Mouse (Mus musculus): ENCODE results near the gene Nsun7.
A peak's percentile ranks its signal among the peaks of the same experiment; 100 is the strongest.
"Not testable (repeated sequence)": the region's sequence is repeated elsewhere in the genome, so short reads cannot be mapped to it uniquely, and the experiment has no call there.

Gene Nsun7

DNA sequence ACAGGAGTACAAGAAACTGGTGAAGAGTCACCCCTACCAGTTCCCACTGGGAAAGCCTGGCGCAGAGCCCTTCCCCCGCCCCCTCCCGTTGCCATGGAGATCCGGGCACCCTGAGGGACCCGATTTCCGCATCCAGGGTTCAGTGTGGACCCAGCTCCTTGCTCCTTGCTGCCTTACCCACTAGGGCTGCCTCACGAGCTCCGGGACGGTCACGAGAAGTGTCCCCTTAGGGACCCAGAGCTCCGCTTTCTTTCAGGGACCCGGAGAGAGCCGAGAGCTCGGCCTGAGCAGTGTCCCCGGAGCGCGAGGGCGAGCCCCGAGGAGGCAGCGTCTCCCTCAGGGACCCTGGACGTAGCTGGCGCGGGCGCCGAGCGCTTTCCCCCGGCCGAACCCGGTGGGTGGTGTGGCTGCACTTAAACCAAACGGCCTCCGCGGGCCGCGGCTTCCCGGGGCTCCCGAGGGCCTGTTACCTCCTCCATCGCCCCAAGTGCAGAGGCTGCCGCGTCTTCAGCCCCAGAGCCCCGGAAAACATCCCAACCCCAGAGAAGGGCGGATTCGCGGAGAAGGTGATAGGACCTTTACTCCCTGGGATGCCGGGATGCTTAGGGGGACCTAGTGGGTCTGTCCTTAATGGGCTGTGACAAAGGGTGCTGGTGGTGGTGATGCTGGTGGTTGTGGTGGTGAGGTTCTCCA, at the start of gene Nsun7:
Nsun7 (plus strand) TSS at position 142 of the 693 bp plus-strand sequence.
- peak; percentile 41 for DNase-seq (ENCODE audit: low read depth, low spot score)

DNA sequence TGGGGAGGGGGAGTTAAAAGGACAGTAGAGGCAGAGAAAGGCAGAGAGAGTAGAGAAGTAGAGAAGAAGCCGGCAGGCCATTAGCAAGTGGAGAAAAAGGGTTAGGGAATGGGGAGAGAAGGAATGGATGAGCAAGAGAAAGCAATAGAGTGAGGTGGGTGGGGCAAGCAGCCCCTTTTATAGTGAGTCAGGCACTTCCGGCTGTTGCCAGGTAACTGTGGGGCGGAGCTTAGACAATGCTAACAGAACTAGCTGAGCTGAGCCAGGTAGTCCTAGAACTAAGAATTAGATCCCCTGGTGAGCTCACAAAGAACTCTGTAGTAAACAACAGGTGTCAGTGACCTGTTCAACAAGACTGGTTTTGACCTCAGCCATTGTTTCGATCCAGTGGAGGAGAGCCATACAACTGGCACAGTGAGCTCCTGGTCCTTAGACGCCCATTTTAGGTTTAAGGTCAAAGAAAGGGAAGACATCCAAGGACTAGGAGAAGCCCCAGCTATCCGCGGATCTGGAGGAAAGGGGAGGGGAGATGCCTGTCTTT, 45.2 kb upstream of the Nsun7 start:
- no peak for DNase-seq (ENCODE audit: low read depth, low spot score)

DNA sequence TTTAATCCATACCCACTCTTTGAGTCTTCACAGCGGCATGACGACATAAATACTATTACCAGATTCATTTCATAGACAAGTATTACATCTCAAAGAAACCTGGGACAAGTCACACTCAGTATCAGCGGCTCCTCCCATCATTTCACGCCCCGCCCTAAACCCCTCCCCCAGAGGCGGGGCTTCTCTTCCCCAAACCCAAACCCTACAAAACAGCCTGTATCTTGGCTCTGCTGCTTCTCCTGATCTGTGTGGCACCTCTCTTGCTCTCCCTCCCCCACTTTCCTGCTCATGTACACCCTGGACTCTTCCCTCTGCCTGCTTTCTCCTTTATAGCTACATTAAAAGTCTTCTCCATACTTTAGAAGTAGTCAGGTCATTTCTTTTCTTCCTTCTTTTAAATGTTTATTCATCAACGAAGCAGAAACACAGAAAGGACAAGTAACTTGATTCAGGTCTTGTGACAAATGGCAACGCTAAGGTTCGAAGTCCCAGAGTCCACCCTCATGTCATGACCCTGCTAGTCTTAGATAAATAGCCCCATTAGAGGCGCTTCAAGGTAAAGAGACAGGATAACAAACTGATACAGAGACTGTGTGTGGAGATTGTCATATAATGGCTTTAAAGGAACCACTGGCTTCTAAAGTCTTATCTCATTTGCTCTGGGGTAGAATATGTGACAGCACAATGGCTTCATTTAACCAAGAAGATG, 44.0 kb upstream of the Nsun7 start:
- no peak for DNase-seq (ENCODE audit: low read depth, low spot score)

DNA sequence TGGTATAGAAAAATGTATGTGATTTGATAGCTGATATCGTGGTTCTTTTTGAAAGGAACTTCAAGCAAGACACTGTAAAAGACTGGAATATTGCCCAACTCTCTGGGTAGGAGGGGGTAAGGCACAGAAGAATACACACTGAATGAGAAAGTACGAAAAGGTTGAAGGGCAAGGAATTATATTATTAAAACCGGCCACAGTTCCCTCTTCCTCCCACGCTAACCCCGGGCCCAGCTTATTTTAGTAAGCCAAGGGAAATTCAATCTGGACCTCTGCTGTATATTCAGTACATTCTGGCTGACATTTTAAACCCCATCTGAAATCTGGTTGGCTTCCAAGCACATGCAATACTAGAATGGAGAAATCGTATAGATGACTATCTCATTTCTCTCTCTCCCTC, 40.0 kb upstream of the Nsun7 start:
- DNase-seq (ENCODE audit: low read depth, low spot score): no peak

DNA sequence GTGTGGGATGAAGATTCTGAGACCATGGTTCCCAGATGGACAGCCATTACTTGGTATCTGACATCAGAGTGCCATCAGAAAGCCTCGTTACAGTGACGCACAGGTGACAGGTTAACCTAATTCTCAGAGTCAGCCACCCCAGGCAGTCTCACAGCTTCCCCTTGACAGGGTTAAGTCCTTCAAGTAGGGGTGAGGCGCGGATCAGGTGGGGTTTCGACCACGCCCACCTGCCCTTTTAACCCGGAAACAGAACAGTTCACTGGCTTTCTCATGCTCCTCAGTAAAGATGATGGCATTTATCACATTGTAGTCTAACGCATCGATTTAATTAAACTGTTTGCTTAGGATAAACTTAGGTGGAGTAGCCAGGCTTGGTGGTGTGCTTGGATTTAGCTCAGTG, 39.1 kb upstream of the Nsun7 start:
- DNase-seq (ENCODE audit: low read depth, low spot score): no peak

DNA sequence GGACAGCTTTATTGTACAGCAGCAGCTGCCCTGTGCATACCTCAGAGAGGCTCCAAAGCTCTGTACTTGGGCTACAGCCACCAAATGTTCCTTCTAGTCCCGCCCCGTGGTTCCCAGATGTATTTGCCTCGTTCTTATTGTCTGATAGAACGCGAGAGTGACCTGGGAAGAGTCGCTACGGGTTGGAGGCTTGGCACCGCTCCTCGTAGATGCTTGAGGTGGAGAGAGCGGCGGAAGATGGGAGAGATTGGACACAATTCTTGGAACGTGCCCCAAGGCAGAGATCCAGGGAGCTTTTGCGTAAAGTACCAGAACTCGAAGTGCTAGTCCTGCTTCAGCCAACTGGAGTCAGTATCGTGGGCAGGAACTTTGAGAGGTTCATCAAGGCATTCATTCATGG, 36.8 kb upstream of the Nsun7 start:
- no peak for DNase-seq (ENCODE audit: low read depth, low spot score)

DNA sequence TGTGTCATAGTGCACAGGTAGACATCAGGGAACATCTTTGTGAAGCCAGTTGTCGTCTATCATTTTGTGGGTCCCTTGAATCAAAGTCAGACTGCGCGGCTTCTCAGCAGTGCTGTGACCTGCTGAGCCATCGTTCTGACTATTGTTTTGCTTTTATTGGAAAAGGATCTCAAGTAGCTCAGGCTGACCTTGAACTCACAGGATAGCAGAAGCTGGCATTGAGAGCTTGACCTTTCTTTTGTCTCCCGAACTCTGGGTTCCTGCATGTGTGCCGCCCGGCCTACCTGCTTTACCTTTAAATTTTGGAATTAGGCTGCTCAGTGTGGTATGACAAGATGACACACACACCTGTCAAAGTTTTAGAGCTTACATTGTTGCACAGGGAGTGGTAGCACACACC, 33.2 kb upstream of the Nsun7 start:
- DNase-seq (ENCODE audit: low read depth, low spot score): no peak

DNA sequence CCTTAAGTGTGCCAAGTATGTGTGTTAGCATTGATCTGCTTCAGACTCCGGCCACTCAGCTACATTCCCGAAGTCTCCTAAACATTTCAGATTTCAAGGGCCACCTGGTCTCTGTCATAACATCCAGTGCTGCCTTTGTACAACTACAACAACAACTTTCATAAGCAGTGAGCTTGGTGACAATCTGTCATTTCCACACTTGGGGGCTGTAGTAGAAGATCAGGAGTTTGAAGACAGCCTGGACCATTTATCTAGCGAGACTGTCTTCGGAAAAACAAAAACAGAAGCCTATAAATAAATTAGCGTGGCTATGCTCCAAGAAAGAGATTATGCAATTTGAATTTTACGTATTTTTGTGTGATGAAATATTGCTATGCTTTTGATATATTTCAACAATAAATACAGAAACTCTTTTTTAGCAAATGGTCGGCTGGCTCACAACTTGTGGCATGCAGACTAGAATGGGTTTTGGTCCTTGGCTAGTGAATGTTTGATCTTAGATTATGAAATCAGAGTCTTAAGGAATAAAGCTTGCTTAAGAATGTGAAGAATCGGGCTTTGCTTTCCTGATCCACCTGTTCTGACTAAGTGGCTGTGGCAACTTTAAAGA, 27.9 kb upstream of the Nsun7 start:
- no peak for DNase-seq (ENCODE audit: low read depth, low spot score)

DNA sequence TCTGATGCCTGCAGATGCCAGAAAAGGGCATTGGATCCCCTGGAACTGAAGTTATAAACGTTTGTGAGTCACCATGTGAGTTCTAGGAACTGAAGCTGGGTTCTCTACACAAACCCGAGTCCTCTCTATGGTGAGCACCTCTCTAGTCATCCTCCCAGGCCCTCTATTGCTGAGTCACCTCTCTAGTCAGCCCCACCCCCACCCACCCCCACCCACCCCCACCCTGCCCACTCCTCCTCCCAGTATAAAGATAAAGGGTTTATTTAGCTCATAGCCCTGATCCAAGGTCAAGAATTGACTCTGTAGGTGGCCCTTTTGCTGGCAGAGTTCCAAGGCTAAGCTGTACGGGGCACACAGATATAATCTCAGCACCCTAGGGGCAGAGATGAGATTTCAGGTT, 27.2 kb upstream of the Nsun7 start:
- no peak for DNase-seq (ENCODE audit: low read depth, low spot score)

DNA sequence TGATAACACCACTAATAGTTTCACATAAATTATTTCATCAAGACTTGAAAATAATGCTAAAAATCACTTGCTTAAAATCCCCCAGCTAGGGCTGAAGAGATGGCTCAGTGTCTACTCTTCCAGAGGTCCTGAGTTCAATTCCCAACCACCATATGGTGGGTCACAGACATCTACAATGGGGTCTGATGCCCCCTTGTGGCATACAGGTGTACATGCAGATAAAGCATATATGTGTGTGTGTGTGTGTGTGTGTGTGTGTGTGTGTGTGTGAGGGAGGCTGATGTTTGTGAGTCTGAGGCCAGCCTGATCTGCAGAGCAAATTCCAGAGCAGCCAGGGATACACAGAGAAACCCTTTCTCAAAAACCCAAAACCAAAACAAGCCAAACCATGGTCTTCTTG, 17.8 kb upstream of the Nsun7 start:
- DNase-seq (ENCODE audit: low read depth, low spot score): no peak

DNA sequence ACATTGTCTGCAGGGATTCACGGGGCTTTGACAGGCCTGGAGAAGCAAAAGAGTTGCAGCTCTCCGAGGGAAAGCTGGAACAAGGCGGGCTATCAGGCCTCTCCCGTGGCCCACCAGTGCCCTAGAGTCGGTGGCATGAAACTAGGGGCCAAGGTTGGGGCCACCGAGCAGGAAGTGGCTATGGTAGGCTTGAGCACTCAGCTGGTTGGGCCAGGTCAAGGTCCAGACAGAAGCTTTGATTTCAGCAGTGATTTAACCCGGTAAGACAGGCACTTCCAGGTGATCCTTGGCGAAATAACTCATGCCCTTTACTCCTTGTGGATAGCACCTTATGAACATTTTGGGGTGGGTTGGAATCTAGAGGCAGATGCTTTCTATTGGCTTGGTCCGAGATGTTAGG, 16.2 kb upstream of the Nsun7 start:
- DNase-seq (ENCODE audit: low read depth, low spot score): no peak

DNA sequence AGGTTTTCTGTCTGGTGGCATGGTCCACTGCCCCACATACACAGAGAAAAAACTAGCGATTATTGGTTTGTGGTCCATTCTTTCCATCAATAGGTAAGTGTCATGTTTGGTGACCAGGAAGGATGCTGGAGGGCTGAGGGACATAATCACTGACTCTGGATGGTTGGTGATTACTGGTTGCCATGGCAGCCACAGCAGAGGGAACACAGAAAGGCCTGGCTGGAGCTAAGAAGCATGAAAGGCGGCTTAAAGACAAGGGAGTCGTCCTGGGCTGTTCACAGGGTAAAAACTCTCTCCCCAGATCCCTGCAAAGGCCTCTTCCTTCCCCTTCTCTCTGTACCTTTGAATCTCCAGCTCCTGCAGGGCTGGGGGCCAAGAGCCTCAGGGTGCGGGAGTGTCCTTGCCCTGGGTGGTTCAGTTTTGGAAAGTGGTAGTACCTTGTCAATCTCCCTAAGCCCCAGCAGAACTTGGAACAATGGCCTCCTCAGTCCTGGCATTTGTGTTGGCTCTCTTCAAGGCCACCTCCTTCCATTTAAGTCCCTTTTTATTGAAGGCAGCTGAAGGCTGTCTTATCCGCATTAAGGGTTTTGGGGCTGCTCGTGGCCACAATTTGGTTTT, 15.5 kb upstream of the Nsun7 start:
- no peak for DNase-seq (ENCODE audit: low read depth, low spot score)

DNA sequence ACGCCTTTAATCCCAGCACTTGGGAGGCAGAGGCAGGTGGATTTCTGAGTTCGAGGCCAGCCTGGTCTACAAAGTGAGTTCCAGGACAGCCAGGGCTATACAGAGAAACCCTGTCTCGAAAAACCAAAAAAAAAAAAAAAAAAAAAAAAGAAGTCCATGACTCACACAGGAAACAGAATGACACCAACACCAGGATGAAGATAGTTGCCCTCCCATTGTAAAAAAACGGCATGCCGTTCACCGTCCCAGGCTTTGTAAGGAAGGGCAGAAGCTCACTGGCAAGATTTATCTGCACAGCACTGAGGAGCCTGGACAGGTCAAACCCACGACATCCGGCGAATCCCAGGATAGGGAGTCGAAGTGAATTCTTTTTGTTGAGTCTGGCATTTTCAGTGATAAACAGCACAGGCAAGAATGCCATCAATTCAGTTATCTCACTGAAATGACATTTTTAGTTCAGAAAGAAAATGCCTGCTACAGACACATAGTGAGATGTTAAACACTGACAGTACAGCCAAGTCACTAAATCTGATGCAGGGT, 13.7 kb upstream of the Nsun7 start:
- no peak for DNase-seq (ENCODE audit: low read depth, low spot score)

DNA sequence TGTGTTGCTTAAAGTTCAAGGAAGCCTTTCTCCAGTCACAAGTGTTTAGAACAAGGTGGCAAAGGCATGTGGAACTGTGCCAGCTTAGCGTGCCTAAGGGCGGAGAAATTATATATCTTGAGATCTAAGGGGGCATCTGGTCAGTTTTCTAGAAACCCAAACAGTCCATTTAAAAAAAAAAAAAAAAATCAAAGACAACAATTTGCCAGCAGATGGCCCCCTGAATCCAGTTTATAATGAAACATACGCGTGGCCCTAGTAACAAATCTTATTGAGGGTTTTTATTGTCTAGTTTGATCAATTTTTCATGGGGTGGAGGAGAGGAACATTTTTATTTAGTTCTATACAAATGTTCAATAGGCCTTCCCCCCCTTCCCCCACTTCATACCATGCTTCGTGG, 6.5 kb upstream of the Nsun7 start:
- DNase-seq (ENCODE audit: low read depth, low spot score): no peak

DNA sequence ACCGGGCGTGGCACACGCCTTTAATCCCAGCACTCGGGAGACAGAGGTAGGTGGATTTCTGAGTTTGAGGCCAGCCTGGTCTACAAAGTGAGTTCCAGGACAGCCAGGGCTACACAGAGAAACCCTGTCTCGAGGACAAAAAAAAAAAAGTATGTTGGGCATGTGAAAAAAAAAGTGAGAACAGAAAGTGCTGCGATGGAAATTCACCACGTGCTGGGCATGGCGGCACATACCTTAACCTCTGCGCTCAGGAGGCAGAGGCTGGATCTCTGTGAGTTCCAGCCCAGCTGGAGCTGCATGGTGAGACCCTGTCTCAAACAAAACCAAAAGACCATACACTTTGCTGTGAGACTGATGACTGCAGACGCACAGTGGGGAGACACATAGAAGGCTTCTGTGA, 4.7 kb upstream of the Nsun7 start:
- DNase-seq (ENCODE audit: low read depth, low spot score): no peak

DNA sequence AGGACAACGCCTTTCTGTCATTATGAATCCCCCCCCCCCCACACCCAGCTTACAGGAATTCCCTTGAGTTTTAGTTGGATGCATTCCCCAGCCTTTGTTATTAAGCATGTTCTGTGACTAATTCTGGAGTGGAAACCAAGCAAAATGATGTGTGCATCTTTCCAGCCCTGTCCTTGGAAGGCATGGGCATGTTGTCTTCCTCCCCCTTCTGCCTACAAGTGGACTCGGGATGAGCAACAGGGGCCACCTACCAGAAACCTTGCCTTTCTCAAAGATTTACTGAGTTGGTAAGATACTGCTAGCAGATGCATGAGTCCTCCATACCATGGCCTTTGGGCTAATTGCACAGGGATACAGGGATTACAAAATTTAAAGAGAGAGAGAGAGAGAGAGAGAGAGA, 697 bp upstream of the Nsun7 start:
- DNase-seq (ENCODE audit: low read depth, low spot score): no peak

DNA sequence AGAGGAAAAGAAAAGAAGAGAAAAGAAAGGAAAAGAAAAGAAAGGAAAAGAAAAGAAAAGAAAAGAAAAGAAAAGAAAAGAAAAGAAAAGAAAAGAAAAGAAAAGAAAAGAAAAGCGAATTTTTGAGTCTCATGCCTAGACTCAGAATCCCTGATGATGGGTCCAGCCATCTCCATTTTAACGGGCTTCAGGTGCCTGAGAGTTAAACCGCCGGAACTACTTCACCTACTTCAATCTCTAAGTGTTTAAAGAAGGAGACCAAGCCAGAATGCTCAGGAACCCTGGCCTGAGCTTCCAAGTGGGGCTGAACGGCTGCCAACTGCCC, 304 bp upstream of the Nsun7 start:
- DNase-seq (ENCODE audit: low read depth, low spot score): not testable (repeated sequence)

DNA sequence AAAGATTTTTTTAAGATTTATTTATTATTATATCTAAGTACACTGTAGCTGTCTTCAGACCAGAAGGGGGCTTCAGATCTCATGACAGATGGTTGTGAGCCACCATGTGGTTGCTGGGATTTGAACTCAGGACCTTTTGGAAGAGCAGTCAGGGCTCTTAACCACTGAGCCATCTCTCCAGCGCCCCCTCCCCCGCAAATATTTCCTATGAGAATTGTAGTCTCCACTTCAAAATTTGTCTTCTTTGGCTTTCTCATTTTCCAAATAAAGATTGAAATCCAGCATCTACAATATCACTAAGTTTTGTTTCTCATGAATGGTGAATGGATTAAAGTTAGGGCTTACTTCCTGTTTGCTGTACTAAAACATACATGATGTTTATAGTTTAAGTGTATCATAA, 2.8 kb downstream of the Nsun7 start:
- no peak for DNase-seq (ENCODE audit: low read depth, low spot score)

DNA sequence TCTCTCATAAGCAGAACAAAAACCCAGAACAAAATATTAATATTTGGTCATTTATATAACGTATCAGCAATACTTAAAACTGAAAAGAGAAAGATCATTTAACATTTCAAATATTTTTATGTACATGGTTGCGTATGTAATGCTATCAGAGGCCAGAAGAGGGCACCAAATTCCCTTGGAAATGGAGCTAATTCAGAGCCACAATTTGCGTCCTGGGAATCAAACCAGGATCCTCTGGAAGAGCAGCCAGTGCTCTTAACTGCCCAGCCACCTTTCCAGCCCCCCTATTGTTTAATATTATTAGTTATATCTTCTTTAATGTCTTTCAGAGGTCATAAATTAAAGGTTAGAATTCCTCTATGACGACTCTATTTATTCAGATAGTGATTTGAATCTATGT, 3.7 kb downstream of the Nsun7 start:
- DNase-seq (ENCODE audit: low read depth, low spot score): peak; percentile 23

DNA sequence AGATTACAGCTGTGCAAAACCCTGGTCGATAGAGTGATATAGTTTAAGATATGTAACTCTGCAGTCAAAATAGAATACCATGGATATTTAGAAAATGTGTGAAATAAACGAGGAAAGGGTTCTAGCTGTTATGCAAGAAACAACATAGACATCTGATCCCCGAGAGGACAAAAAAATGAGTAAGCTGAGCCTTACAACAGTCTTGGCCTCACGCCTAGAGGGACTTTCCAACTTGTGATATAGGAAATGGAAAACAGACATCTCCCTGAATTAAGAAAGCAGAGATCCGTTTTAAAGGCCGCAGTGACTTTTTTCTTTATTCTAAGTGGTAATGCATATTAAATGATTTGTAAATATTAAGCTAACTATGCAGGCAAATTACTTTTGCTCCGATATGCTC, 9.9 kb downstream of the Nsun7 start:
- DNase-seq (ENCODE audit: low read depth, low spot score): no peak

DNA sequence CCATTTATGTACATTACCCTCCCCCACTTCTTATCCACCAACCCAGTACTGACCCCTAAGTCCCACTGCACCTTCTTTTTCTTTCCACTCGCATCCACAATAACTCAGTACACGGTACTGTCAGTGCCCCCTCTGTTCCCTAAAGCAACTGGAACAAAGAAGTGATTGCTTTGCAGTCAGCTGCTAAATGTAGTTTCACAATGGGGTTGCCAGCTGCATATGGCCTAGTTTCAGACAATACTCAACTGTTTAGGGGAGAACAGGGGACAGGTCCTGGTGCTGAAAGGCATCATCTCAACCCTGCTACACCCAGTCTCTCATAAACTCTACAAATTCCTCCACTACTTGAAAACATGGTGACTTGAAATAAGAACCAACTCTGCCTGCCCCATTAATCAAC, 11.4 kb downstream of the Nsun7 start:
- no peak for DNase-seq (ENCODE audit: low read depth, low spot score)

DNA sequence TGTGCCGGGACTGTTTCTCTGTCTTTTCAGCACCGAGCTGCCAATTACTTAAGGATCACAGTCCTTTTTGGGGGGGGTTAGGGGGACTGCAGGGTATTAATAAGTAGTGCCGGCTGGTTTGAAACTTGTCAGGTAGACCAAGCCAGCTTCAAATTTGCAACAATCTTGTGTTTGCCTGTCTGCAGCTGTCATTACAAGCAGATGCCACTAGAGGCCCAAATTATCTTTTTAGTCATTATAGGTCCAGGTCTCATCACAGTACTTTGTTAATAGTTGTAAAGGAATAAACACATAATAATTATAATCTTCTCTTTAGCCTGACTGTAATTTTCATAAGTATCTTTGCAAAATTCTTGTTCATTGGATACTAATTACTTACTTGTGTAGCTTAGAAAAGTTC, 14.7 kb downstream of the Nsun7 start:
- DNase-seq (ENCODE audit: low read depth, low spot score): no peak
